Mouse (Mus musculus) forebrain, embryonic 16.5 days (tissue): Measurements from ENCODE around the gene Prom2. TPM values are rescaled to one million over a fixed set of nuclear protein-coding genes. Genes with fewer than 3 reads are reported as not detected.

Experiments
- ATAC-seq: fragments of 200-750 bp; cut with Nextera tagmentation; 2 replicates; pipeline ENCODE4 v1.8.0; 2017; ENCODE audit warnings: mild to moderate bottlenecking, moderate library complexity
- H3K27ac ChIP-seq: fragments of 300-500 bp; sonication (generic); 2 replicates; pipeline ENCODE4 v1.5.1; 2014; ENCODE audit warnings: low read length, control low read depth
- H3K27me3 ChIP-seq: fragments of 300-500 bp; sonication (generic); replicated peaks from 2 replicates; pipeline ENCODE4 v1.6.1; 2014; ENCODE audit warnings: low read length; ENCODE audit not compliant: control insufficient read depth, insufficient read depth
- H3K36me3 ChIP-seq: fragments of 300-500 bp; sonication (generic); 2 replicates; pipeline ENCODE4 v1.6.1; 2014; ENCODE audit not compliant: control insufficient read depth, insufficient read depth
- H3K4me1 ChIP-seq: fragments of 300-500 bp; sonication (generic); replicated peaks from 2 replicates; pipeline ENCODE4 v1.6.1; 2014; ENCODE audit warnings: low read length; ENCODE audit not compliant: control insufficient read depth, insufficient read depth
- H3K4me2 ChIP-seq: fragments of 300-500 bp; sonication (generic); 2 replicates; pipeline ENCODE4 v1.6.1; 2014; ENCODE audit warnings: mild to moderate bottlenecking, low read length, control low read depth
- H3K4me3 ChIP-seq: fragments of 300-500 bp; sonication (generic); replicated peaks from 2 replicates; pipeline ENCODE4 v1.5.1; 2014; ENCODE audit warnings: mild to moderate bottlenecking, low read length, control low read depth
- H3K9ac ChIP-seq: fragments of 300-500 bp; sonication (generic); replicated peaks from 2 replicates; pipeline ENCODE4 v1.6.1; 2014; ENCODE audit warnings: low read depth, low read length, control low read depth
- H3K9me3 ChIP-seq: fragments of 300-500 bp; sonication (generic); 2 replicates; pipeline ENCODE4 v1.6.1; 2016; ENCODE audit warnings: low read length; ENCODE audit not compliant: control insufficient read depth
- WGBS: fragments of 180-500 bp; shearing (Covaris S2); extraction: QIAGEN DNeasy Blood & Tissue Kit; methylation state at CpG from one replicate; pipeline ENCODE4 v1.1.7; 2014; 5-methylcytosine and 5-hydroxymethylcytosine counted together
- polyA plus RNA-seq: library from polyadenylated mRNA; unstranded; fragments of >200 nt; fragmentation: Nextera tagmentation; extraction: Ambion mirVana; gene quantifications from 2 replicates; pipeline ENCODE4 v1.2.1, GENCODE M21; 2015

Gene Prom2
- polyA plus RNA-seq, 1 experiment from 2014 or later: not detected

DNA sequence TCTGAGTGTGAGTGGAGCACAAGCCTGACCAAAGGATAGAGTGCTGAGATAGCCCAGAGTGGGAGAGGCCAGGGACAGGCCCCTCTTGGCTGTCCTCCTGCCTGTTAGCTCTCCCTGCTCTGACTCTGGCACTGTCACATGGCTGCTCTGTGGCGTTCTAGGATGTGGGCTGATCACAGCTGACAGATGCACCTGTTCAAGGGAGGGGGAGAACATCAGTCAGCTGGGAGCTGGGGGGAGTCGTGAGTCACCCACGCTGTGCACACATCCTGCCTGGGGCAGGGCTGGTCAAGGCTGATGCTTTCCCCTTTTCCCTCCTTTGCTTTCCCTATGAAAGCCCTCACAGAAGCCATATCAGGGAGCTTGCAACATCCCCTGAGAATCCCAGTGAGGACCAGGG, 23.0 kb downstream of the Prom2 start:
- Histone ChIP-seq H3K4me3 (no peak overlapping the region), H3K9ac (peak overlapping the region; percentile 1; the same call in 1 of the 2 replicates), H3K9me3 (no peaks in the 10 kb centered on the region), H3K27ac (no peak overlapping the region), H3K36me3 (no peaks in the 10 kb centered on the region), H3K27me3 (no peaks in the 10 kb centered on the region), H3K4me2 (no peak overlapping the region), H3K4me1 (peaks cover 50% of the 10 kb centered on the region)
- ATAC-seq: no peak
- 42% methylated on average over 3 of the region's 3 CpGs for WGBS

- 72% methylated on average over 8 of the region's 8 CpGs for WGBS
- Histone ChIP-seq H3K4me3 (no peak overlapping the region), H3K9me3 (no peaks in the 10 kb centered on the region), H3K27me3 (no peaks in the 10 kb centered on the region), H3K9ac (no peak overlapping the region), H3K4me2 (no peak overlapping the region), H3K27ac (no peak overlapping the region), H3K36me3 (no peaks in the 10 kb centered on the region), H3K4me1 (peaks cover 44% of the 10 kb centered on the region)
- ATAC-seq: no peak
These were observed 24.2 kb downstream of the Prom2 start for GRCm38 (mm10) chr2:127517081-127517480.

- Histone ChIP-seq H3K36me3 (peaks cover 3% of the 10 kb centered on the region), H3K27ac (no peak overlapping the region), H3K4me2 (no peak overlapping the region), H3K4me1 (peaks cover 21% of the 10 kb centered on the region), H3K27me3 (no peaks in the 10 kb centered on the region), H3K9ac (no peak overlapping the region), H3K4me3 (no peak overlapping the region), H3K9me3 (no peaks in the 10 kb centered on the region)
- 79% methylated on average over 9 of the region's 9 CpGs for WGBS
- ATAC-seq: no peak
These were observed 26.7 kb downstream of the Prom2 start for GRCm38 (mm10) chr2:127514380-127515124.

- Histone ChIP-seq H3K27me3 (no peaks in the 10 kb centered on the region), H3K4me2 (no peak overlapping the region), H3K4me3 (no peak overlapping the region), H3K36me3 (peaks cover 6% of the 10 kb centered on the region), H3K27ac (no peak overlapping the region), H3K4me1 (peaks cover 10% of the 10 kb centered on the region; the same call in 1 of the 2 replicates), H3K9me3 (no peaks in the 10 kb centered on the region), H3K9ac (no peak overlapping the region)
- ATAC-seq: no peak
- WGBS: 45% methylated on average over 3 of the region's 3 CpGs
These were observed 28.0 kb downstream of the Prom2 start for GRCm38 (mm10) chr2:127513244-127513643.

DNA sequence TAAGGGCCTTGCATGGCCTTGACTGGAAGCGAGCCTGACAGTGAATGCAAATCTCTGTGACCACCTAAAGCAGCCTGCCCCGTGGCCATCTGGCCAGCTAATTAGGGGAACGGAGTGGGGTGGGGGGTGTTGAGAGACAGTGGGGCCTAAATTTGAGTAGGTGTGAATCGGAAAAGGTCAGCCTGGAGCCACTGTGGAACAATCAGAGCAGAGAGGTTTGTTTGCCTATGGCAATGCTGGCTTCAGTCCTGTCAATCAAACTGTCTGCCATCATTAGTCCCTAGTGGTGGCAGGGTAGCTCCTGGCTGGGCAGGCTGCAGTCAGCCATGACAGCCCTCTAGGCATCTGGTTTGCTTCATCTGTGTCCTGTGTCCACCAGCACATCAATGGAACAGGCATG, 29.8 kb downstream of the Prom2 start:
- Histone ChIP-seq H3K4me3 (no peak overlapping the region), H3K4me2 (no peak overlapping the region), H3K4me1 (peaks cover 4% of the 10 kb centered on the region; the same call in 1 of the 2 replicates), H3K27ac (no peak overlapping the region), H3K9ac (no peak overlapping the region), H3K27me3 (no peaks in the 10 kb centered on the region), H3K9me3 (no peaks in the 10 kb centered on the region), H3K36me3 (peaks cover 6% of the 10 kb centered on the region)
- peak; percentile 27; the same call in 1 of the 2 replicates for ATAC-seq
- 37% methylated on average over 4 of the region's 4 CpGs for WGBS

DNA sequence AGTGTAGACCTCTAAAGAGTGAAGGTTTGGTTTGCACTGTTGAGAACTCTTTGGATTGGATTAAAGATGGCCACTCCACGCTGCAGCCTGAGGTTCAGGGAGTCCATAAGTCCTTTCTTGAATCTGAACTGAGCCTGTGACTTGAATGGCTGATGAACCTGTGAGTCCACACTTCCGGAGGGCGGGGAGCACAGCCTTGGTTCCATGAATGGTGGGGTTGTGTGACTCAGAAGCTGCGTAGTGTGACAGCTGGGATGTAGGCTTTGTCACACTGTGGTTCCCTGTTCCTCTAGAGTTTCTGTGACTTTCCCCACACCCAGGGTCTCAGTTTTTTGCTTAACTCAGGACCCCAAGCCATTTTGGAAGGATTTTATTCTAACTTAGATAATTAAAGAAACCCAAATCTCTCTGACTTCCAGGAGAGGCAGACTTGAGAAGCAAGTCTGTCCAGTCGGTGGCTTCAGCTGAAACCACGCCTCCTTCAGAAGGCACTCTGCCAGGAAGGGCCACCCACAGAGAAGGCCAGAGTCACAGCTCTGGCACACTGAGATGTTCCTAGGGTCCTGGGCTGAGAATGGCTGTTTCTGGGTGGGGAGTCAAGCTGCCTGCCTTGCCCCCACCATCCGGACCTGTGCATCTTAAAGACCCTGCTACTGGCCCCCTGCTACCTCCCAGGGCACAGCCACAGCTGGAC, 33.2 kb downstream of the Prom2 start:
- Histone ChIP-seq H3K27ac (no peak overlapping the region), H3K27me3 (no peaks in the 10 kb centered on the region), H3K4me3 (no peak overlapping the region), H3K9ac (no peak overlapping the region), H3K9me3 (no peaks in the 10 kb centered on the region), H3K4me2 (no peak overlapping the region), H3K36me3 (peaks cover 6% of the 10 kb centered on the region), H3K4me1 (peaks cover 17% of the 10 kb centered on the region)
- ATAC-seq: no peak
- 61% methylated on average over 7 of the region's 7 CpGs for WGBS

DNA sequence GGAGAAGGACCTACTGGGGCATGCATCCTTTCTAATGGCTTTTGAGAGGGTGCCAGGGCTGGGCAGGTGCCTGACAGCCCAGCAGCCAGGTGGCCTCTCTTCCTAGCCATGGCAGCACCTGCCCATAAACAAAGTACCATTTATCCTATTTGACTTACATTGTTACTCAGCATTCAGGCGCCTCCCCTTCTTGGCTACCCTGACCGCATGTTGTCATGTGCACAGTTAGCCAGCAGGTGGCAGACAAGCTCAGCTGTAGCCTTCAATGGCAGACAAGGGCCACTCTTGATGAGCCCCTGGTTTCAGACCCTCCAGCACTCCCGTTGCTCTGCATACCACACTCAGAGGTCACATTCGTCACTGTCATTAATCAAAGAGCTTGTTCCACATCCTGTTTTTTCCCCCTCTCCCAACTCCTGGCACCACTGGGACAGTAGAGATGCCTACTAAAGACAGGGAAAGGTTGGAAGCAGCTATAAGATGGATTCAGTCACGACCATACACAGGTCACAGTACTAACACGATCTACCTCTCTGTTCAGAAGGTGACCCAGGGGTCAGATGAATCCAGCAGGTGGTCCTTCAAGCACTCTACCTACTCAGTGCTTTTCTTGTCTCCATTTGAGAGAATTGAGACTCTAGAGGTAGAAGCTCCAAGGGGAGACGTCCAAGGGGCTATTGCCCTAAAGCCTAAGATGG, 34.0 kb downstream of the Prom2 start:
- no peak overlapping the region for H3K9ac ChIP-seq
- H3K4me1 ChIP-seq: peaks cover 18% of the 10 kb centered on the region
- peaks cover 6% of the 10 kb centered on the region for H3K36me3 ChIP-seq
- H3K4me3 ChIP-seq: no peak overlapping the region
- no peak overlapping the region for H3K4me2 ChIP-seq
- H3K27ac ChIP-seq: no peak overlapping the region
- H3K27me3 ChIP-seq: no peaks in the 10 kb centered on the region
- peak; percentile 54 for ATAC-seq
- H3K9me3 ChIP-seq: no peaks in the 10 kb centered on the region
- WGBS: 35% methylated on average over 7 of the region's 7 CpGs

- Histone ChIP-seq H3K27me3 (no peaks in the 10 kb centered on the region), H3K4me2 (no peak overlapping the region), H3K4me3 (no peak overlapping the region), H3K9me3 (no peaks in the 10 kb centered on the region), H3K4me1 (peaks cover 21% of the 10 kb centered on the region), H3K36me3 (peaks cover 6% of the 10 kb centered on the region), H3K27ac (no peak overlapping the region), H3K9ac (no peak overlapping the region)
- 86% methylated on average over 6 of the region's 6 CpGs for WGBS
- ATAC-seq: no peak
These were observed 35.1 kb downstream of the Prom2 start for GRCm38 (mm10) chr2:127506131-127506632.

DNA sequence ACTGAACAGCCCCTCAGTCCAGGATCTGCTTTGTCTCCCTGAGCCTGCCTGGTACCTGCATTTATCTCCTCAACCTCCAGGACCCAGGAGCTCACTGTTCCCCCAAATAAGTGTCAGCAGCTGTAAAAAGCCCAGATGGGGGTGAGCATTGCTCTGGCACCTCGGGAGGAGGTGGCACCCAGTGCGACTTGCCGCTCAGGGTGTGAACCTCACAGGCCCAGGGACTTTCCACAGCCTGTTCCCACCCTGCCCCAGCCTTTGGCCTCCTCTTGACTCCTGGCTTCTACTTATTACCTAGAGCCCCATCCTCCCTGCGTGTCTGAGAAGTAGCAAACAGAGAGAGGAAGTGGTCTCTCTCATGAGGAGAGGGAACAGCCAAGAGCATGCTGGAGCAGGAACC, 36.1 kb downstream of the Prom2 start:
- no peak for ATAC-seq
- Histone ChIP-seq H3K27me3 (no peaks in the 10 kb centered on the region), H3K9me3 (no peaks in the 10 kb centered on the region), H3K4me3 (no peak overlapping the region), H3K4me1 (peaks cover 27% of the 10 kb centered on the region), H3K4me2 (no peak overlapping the region), H3K36me3 (peaks cover 5% of the 10 kb centered on the region), H3K27ac (no peak overlapping the region), H3K9ac (no peak overlapping the region)
- WGBS: 73% methylated on average over 4 of the region's 4 CpGs
